Mouse (Mus musculus) heart, adult 2 months (tissue): Measurements from ENCODE around the gene Eapp. TPM values are rescaled to one million over a fixed set of nuclear protein-coding genes. Genes with fewer than 3 reads are reported as not detected.

Source experiments
- DNase-seq, 2 experiments: peaks; one replicate each; pipeline ENCODE4 v3.0.0; 2021
- H3K27ac ChIP-seq: fragments of 200-600 bp; 2 replicates; pipeline ENCODE4 v1.8.1; 2022
- H3K27me3 ChIP-seq: fragments of 200-500 bp; 2 replicates; pipeline ENCODE4 v1.6.1; 2012; ENCODE audit warnings: mild to moderate bottlenecking, low read length, inconsistent platforms, mixed read lengths; ENCODE audit not compliant: control insufficient read depth, insufficient read depth
- H3K36me3 ChIP-seq: fragments of 200-500 bp; 2 replicates; pipeline ENCODE4 v1.6.1; 2012; ENCODE audit warnings: low read length, inconsistent platforms; ENCODE audit not compliant: control insufficient read depth, insufficient read depth
- H3K4me1 ChIP-seq: fragments of 200-500 bp; 2 replicates; pipeline ENCODE4 v1.6.1; 2011; ENCODE audit warnings: low read length; ENCODE audit not compliant: control insufficient read depth, insufficient read depth
- H3K4me3 ChIP-seq: fragments of 200-600 bp; 2 replicates; pipeline ENCODE4 v1.8.1; 2022
- H3K79me2 ChIP-seq: fragments of 200-500 bp; replicated peaks from 2 replicates; pipeline ENCODE4 v1.6.1; 2012; ENCODE audit warnings: mild to moderate bottlenecking, inconsistent platforms, low read length, moderate library complexity, mixed read lengths; ENCODE audit not compliant: control insufficient read depth, insufficient read depth
- H3K9ac ChIP-seq: fragments of 200-500 bp; 2 replicates; pipeline ENCODE4 v1.6.1; 2012; ENCODE audit warnings: low read depth, mild to moderate bottlenecking, control low read depth, inconsistent platforms, low read length, mixed read lengths
- CTCF ChIP-seq: fragments of 200-600 bp; IDR thresholded peaks from 2 replicates; pipeline ENCODE4 v1.8.1; 2022; ENCODE audit warnings: antibody characterized with exemption, mild to moderate bottlenecking, moderate library complexity
- EP300 ChIP-seq: fragments of 200-500 bp; IDR thresholded peaks from 2 replicates; pipeline ENCODE4 v1.6.1; 2011; ENCODE audit warnings: low read depth, low read length, control low read depth; ENCODE audit not compliant: insufficient read depth
- POLR2A ChIP-seq: fragments of 200-500 bp; IDR thresholded peaks from 2 replicates; pipeline ENCODE4 v1.6.1; 2011; ENCODE audit warnings: mild to moderate bottlenecking, low read depth, low read length, control low read depth; ENCODE audit not compliant: insufficient read depth
- WGBS: fragments of 180-500 bp; shearing (Covaris S2); methylation state at CpG from one replicate; pipeline ENCODE4 v1.1.7; 2018; 5-methylcytosine and 5-hydroxymethylcytosine counted together
- intact Hi-C: fragments of 180-260 bp; cut with DNase I; formaldehyde crosslinking; loops from one replicate; pipeline ENCODE4 v1.15.1; 2025
- microRNA-seq, 2 experiments: library from miRNA; unstranded; fragments of <30 nt; microRNA quantifications; one replicate each; pipeline ENCODE4 v1.2.0; 2021
- polyA plus RNA-seq: library from polyadenylated mRNA; depleted of rRNA; stranded (reverse); fragments of >200 nt; gene quantifications from 2 replicates; pipeline ENCODE4 v1.2.3, GENCODE M21; 2012; rRNA removed
- total RNA-seq, 2 experiments: library from RNA; stranded (reverse); gene quantifications; 2 replicates each; pipeline ENCODE4 v1.2.3; 2021

The Eapp gene
- total and polyA plus RNA-seq, 3 experiments, result 7.9 to 27.9 (median 27.4) TPM

DNA sequence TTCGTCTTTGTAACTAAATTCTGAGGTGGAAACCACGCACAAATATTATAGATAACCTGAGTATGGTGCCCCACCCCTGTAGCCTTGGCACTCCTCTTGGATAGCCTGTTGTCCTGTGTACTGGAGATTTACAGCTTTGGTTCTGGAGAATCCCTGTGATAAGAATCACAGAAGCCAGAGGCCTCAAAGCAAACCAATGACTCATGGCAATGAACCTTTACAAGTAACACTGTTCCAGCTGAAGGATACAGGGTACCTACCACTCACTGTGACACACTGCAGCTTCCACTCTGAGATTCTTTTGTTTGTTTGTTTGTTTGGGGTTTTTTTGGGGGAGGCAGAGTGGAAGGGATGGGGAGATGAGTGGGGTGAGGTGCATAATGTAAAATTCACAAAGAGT is 73.8 kb downstream of the Eapp start:
- WGBS, result 84% methylated on average over 2 of the region's 2 CpGs
- no peak for DNase-seq

More for the DNA sequence above, 73.8 kb downstream of the Eapp start:
- intact Hi-C loops, result no loop called here
- Histone ChIP-seq H3K27me3 (no peaks in the 10 kb centered on the region), H3K4me3 (no peak overlapping the region), H3K4me1 (no peaks in the 10 kb centered on the region), H3K9ac (no peak overlapping the region), H3K36me3 (no peaks in the 10 kb centered on the region), H3K27ac (no peak overlapping the region), H3K79me2 (no peaks in the 10 kb centered on the region)
- TF ChIP-seq EP300 (no peak), POLR2A (no peak), CTCF (no peak)

Small RNA genes within 50 kb of the gene (microRNA-seq; reads per million reads assigned to microRNA genes)
- gene Mir1892, result 0 reads per million in 2 experiments

Other genes with a start within 250 kb of the Eapp start
- gene Sptssa, start 39.3 kb downstream of the Eapp start, total RNA-seq, result 10 to 100 TPM; 28.4 to 33.3 TPM
- 37.6 and 53.7 TPM in 2 replicates for gene Sptssa, start 39.3 kb downstream of the Eapp start, polyA plus RNA-seq
- gene Snx6, start 99.8 kb upstream of the Eapp start, total RNA-seq, result 10 to 100 TPM; 26.4 to 27.8 TPM
- 12.3 and 15.8 TPM in 2 replicates for gene Snx6, start 99.8 kb upstream of the Eapp start, polyA plus RNA-seq
- gene Cfl2, start 167.0 kb upstream of the Eapp start, total RNA-seq, result 100 to 1,000 TPM; 333 to 392 TPM
- gene Cfl2, start 167.0 kb upstream of the Eapp start, polyA plus RNA-seq, result 156 and 340 TPM in 2 replicates